Mouse (Mus musculus) lung, postnatal 25 days (tissue): ENCODE results near the gene Kcnip3.
A peak's percentile ranks its signal among the peaks of the same experiment; 100 is the strongest.

ENCODE experiments used
- DNase-seq: peaks from one replicate; pipeline ENCODE4 v3.0.0; 2022; ENCODE audit warnings: low spot score

Gene Kcnip3

GRCm38 (mm10) chr2:127470183-127470582, 51.7 kb downstream of the Kcnip3 start:
- peak; percentile 23 for DNase-seq

- peak; percentile 54 for DNase-seq
Observed at GRCm38 (mm10) chr2:127462314-127462713, 59.6 kb downstream of the Kcnip3 start.

- no peak for DNase-seq
Observed at GRCm38 (mm10) chr2:127461351-127461750, 60.5 kb downstream of the Kcnip3 start.

GRCm38 (mm10) chr2:127459341-127459740, 62.6 kb downstream of the Kcnip3 start:
- no peak for DNase-seq

- peak; percentile 72 for DNase-seq
Observed at GRCm38 (mm10) chr2:127453764-127454163, 68.1 kb downstream of the Kcnip3 start.

- DNase-seq = no peak
Observed at GRCm38 (mm10) chr2:127453141-127453540, 68.8 kb downstream of the Kcnip3 start.

GRCm38 (mm10) chr2:127451748-127452147, 70.1 kb downstream of the Kcnip3 start:
- DNase-seq = no peak

- DNase-seq = no peak
Observed at GRCm38 (mm10) chr2:127449691-127450090, 72.2 kb downstream of the Kcnip3 start.

GRCm38 (mm10) chr2:127446847-127447246, 75.0 kb downstream of the Kcnip3 start:
- DNase-seq = no peak

GRCm38 (mm10) chr2:127444055-127444789, 77.7 kb downstream of the Kcnip3 start, which contains the start of gene Fahd2a:
Gene Fahd2a (minus strand): TSS chr2:127444565.
- peak; percentile 90 for DNase-seq

- DNase-seq = no peak
Observed at GRCm38 (mm10) chr2:127437697-127438096, 84.2 kb downstream of the Kcnip3 start.

- no peak for DNase-seq
Observed at GRCm38 (mm10) chr2:127435554-127435953, 86.3 kb downstream of the Kcnip3 start.

- no peak for DNase-seq
Observed at GRCm38 (mm10) chr2:127435135-127435534, 86.8 kb downstream of the Kcnip3 start.

- DNase-seq = no peak
Observed at GRCm38 (mm10) chr2:127433487-127434295, 88.2 kb downstream of the Kcnip3 start.

GRCm38 (mm10) chr2:127430238-127430637, 91.7 kb downstream of the Kcnip3 start:
- peak; percentile 24 for DNase-seq

- DNase-seq = no peak
Observed at GRCm38 (mm10) chr2:127424977-127425376, 96.9 kb downstream of the Kcnip3 start, which contains the start of gene Gpat2. Gene Gpat2 (plus strand): TSS chr2:127425199.

GRCm38 (mm10) chr2:127418266-127418970, 103.5 kb downstream of the Kcnip3 start:
- no peak for DNase-seq

- no peak for DNase-seq
Observed at GRCm38 (mm10) chr2:127416706-127417105, 105.2 kb downstream of the Kcnip3 start.

- DNase-seq = no peak
Observed at GRCm38 (mm10) chr2:127415806-127416205, 106.1 kb downstream of the Kcnip3 start.

- DNase-seq = no peak
Observed at GRCm38 (mm10) chr2:127411126-127411525, 110.8 kb downstream of the Kcnip3 start.
